Mouse (Mus musculus) 3T3-L1 (cell line): ENCODE measurements around the gene Ankrd10.
"Not testable (repeated sequence)": the region's sequence is repeated elsewhere in the genome, so short reads cannot be mapped to it uniquely, and the experiment has no call there.

Experiments used
- DNase-seq: peaks from one replicate; pipeline ENCODE4 v3.0.0-alpha.2; 2015; ENCODE audit warnings: low read depth, low spot score

Ankrd10 gene

GRCm38 (mm10) chr8:11614126-11614835 is 21.3 kb downstream of the Ankrd10 start:
- DNase-seq = no peak

- no peak for DNase-seq
These were observed 26.7 kb downstream of the Ankrd10 start for GRCm38 (mm10) chr8:11608848-11609247.

GRCm38 (mm10) chr8:11602006-11602680 is 33.4 kb downstream of the Ankrd10 start:
- DNase-seq = peak; percentile 80

GRCm38 (mm10) chr8:11600301-11600951 is 35.1 kb downstream of the Ankrd10 start:
- DNase-seq = peak; percentile 11

GRCm38 (mm10) chr8:11593222-11593884 is 42.2 kb downstream of the Ankrd10 start:
- DNase-seq = no peak

- no peak for DNase-seq
These were observed 43.3 kb downstream of the Ankrd10 start for GRCm38 (mm10) chr8:11592296-11592695.

GRCm38 (mm10) chr8:11591837-11592236 is 43.7 kb downstream of the Ankrd10 start:
- peak; percentile 23 for DNase-seq

- DNase-seq = no peak
These were observed 49.2 kb downstream of the Ankrd10 start for GRCm38 (mm10) chr8:11586374-11586745.

- DNase-seq = peak; percentile 14
These were observed 49.8 kb downstream of the Ankrd10 start for GRCm38 (mm10) chr8:11585513-11586373.

GRCm38 (mm10) chr8:11575604-11576384 is 59.8 kb downstream of the Ankrd10 start:
- no peak for DNase-seq

GRCm38 (mm10) chr8:11574911-11575603 is 60.5 kb downstream of the Ankrd10 start:
- DNase-seq = no peak

GRCm38 (mm10) chr8:11572428-11572827 is 63.1 kb downstream of the Ankrd10 start:
- no peak for DNase-seq

GRCm38 (mm10) chr8:11571950-11572349 is 63.6 kb downstream of the Ankrd10 start:
- DNase-seq = no peak

- no peak for DNase-seq
These were observed 64.8 kb downstream of the Ankrd10 start for GRCm38 (mm10) chr8:11570742-11571141.

- no peak for DNase-seq
These were observed 66.1 kb downstream of the Ankrd10 start for GRCm38 (mm10) chr8:11569260-11570097.

GRCm38 (mm10) chr8:11568193-11568592 is 67.4 kb downstream of the Ankrd10 start:
- not testable (repeated sequence) for DNase-seq

- no peak for DNase-seq
These were observed 70.8 kb downstream of the Ankrd10 start for GRCm38 (mm10) chr8:11564721-11565120.

GRCm38 (mm10) chr8:11564236-11564635 is 71.3 kb downstream of the Ankrd10 start:
- DNase-seq = peak; percentile 45
